Mouse (Mus musculus): ENCODE data around the gene 1600015I10Rik.
"Not testable (repeated sequence)": the region's sequence is repeated elsewhere in the genome, so short reads cannot be mapped to it uniquely, and the experiment has no call there.

The 1600015I10Rik gene

GRCm38 (mm10) chr6:48929595-48929994 is at the start of gene 1600015I10Rik:
TSS of gene 1600015I10Rik (plus strand) at chr6:48929895.
- DNase-seq = no peak

- no peak for DNase-seq
These were observed 35.5 kb upstream of the 1600015I10Rik start for GRCm38 (mm10) chr6:48894203-48894602.

- no peak for DNase-seq
These were observed 34.5 kb upstream of the 1600015I10Rik start for GRCm38 (mm10) chr6:48894938-48895818.

GRCm38 (mm10) chr6:48895941-48896340 is 33.8 kb upstream of the 1600015I10Rik start:
- no peak for DNase-seq

GRCm38 (mm10) chr6:48896956-48897355 is 32.7 kb upstream of the 1600015I10Rik start:
- DNase-seq = no peak

- not testable (repeated sequence) for DNase-seq
These were observed 28.4 kb upstream of the 1600015I10Rik start for GRCm38 (mm10) chr6:48901316-48901715.

GRCm38 (mm10) chr6:48902511-48903406 is 26.9 kb upstream of the 1600015I10Rik start:
- no peak for DNase-seq

GRCm38 (mm10) chr6:48903437-48903836 is 26.3 kb upstream of the 1600015I10Rik start:
- DNase-seq = no peak

GRCm38 (mm10) chr6:48905606-48906005 is 24.1 kb upstream of the 1600015I10Rik start:
- DNase-seq = no peak

- DNase-seq = no peak
These were observed 23.3 kb upstream of the 1600015I10Rik start for GRCm38 (mm10) chr6:48906371-48906770.

- no peak for DNase-seq
These were observed 20.5 kb upstream of the 1600015I10Rik start for GRCm38 (mm10) chr6:48909229-48909628.

- DNase-seq = no peak
These were observed 17.7 kb upstream of the 1600015I10Rik start for GRCm38 (mm10) chr6:48912033-48912432.

GRCm38 (mm10) chr6:48913587-48913986 is 16.1 kb upstream of the 1600015I10Rik start:
- DNase-seq = no peak

GRCm38 (mm10) chr6:48949596-48949995 is 19.9 kb downstream of the 1600015I10Rik start:
- DNase-seq = no peak

- DNase-seq = no peak
These were observed 21.0 kb downstream of the 1600015I10Rik start for GRCm38 (mm10) chr6:48950676-48951075.

GRCm38 (mm10) chr6:48951630-48952029 is 21.9 kb downstream of the 1600015I10Rik start:
- no peak for DNase-seq

- DNase-seq = no peak
These were observed 23.5 kb downstream of the 1600015I10Rik start for GRCm38 (mm10) chr6:48953220-48953619.

GRCm38 (mm10) chr6:48954211-48954610 is 24.5 kb downstream of the 1600015I10Rik start:
- no peak for DNase-seq

GRCm38 (mm10) chr6:48954946-48955345 is 25.3 kb downstream of the 1600015I10Rik start:
- DNase-seq = peak; percentile 9 to 10

- DNase-seq = no peak
These were observed 27.1 kb downstream of the 1600015I10Rik start for GRCm38 (mm10) chr6:48956785-48957184.

GRCm38 (mm10) chr6:48958053-48958452 is 28.4 kb downstream of the 1600015I10Rik start:
- DNase-seq = no peak

GRCm38 (mm10) chr6:48959151-48959550 is 29.5 kb downstream of the 1600015I10Rik start:
- DNase-seq = not testable (repeated sequence)

- DNase-seq = not testable (repeated sequence)
These were observed 37.0 kb downstream of the 1600015I10Rik start for GRCm38 (mm10) chr6:48966696-48967095.
